Mouse (Mus musculus) kidney, adult 2 months (tissue): ENCODE data around the gene Lgalsl.

ENCODE experiments used
- CTCF ChIP-seq: fragments of 200-500 bp; conservative IDR thresholded peaks from 2 replicates; pipeline ENCODE4 v1.5.1; 2011; ENCODE audit warnings: low read depth, mild to moderate bottlenecking, control low read depth, low read length, moderate library complexity, mixed read lengths; ENCODE audit not compliant: insufficient read depth, insufficient read length
- POLR2A ChIP-seq: fragments of 200-500 bp; IDR thresholded peaks from one replicate; pipeline ENCODE4 v1.6.1; 2011; ENCODE audit warnings: low read depth, low read length, control low read depth

- no peak for TF ChIP-seq CTCF
- no peak for TF ChIP-seq POLR2A
Measured at GRCm38 (mm10) chr11:20823961-20824360, 6.9 kb downstream of the Lgalsl start.
